Mouse (Mus musculus): ENCODE measurements at regions not wholly inside any gene's neighbourhood (a gene's known extent, or its start where the extent isn't known, plus 50 kb on each side); places are given as distances from the start of the nearest gene placed in this dataset.
A peak's percentile ranks its signal among the peaks of the same experiment; 100 is the strongest.

- DNase-seq, result peak; percentile 57
These were observed 89.7 kb downstream of the Mn1 start for GRCm38 (mm10) chr5:111506821-111507220.

GRCm38 (mm10) chr5:111507332-111507731 lies 90.2 kb downstream of the Mn1 start:
- DNase-seq, result no peak

GRCm38 (mm10) chr5:111509014-111509561 lies 91.9 kb downstream of the Mn1 start:
- DNase-seq, result peak; percentile 69

- DNase-seq, result no peak
These were observed 92.5 kb downstream of the Mn1 start for GRCm38 (mm10) chr5:111509575-111510057.

- no peak for DNase-seq
These were observed 93.2 kb downstream of the Mn1 start for GRCm38 (mm10) chr5:111510183-111510878.

GRCm38 (mm10) chr5:111510879-111511231 lies 93.7 kb downstream of the Mn1 start:
- no peak for DNase-seq

DNA sequence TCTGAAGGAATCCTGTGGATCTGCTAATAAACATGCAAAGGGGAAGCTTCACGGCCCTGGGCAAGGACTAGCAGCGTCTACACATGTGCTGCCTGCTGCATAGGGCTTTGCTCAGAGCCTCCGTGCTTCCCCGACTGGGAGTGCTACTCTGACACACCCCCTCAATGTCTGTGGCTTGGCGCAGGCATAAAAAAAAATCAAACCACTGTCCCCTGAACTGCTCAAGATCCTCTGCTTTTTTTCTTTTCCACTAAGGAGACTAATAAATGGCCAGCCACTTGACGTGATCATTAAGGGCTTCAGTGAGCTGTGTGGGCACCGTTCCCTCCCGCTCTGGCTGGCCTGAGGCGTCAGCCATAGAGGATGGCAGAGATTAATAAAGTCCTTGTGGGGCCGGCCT lies 94.8 kb downstream of the Mn1 start:
- no peak for DNase-seq

DNA sequence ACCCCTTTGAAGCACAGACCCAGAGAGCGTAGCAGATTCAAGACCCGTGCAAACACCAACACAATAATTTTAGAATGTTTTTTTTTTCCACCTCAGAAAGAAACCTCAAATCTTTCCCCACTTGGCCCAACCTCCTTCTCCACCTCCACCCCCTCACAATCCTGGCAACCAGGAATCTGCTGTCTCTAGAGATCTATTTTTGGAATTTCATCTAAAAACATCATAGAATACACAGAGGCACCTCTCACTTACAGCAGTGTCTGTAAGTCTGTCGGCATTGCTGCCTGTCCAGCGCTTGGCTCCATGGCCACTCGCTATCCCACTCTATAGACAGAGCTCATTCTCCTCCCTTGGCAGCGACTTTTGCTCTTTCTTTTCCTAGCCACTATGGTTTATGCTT lies 96.8 kb downstream of the Mn1 start:
- no peak for DNase-seq

DNA sequence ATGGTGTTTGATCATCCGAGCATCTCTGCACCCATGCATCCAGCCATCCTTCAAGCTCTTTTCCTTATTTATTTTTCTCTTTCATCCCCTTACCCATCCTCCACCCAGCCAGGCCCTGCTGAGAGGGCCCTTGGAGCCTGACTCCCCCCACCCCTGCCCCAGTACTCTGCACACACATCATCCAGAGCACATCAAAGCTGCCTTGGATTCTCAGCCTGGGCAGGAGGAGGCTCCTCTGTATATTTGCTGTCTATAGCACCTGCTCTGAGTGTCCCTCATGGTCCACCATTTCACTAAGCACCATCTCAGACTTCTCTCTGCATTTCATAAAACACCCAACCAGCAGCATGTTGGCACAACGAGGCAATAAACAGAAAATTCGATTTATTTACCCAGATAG lies 101.9 kb downstream of the Mn1 start:
- no peak for DNase-seq

GRCm38 (mm10) chr5:111519500-111520041 lies 102.4 kb downstream of the Mn1 start:
- no peak for DNase-seq

DNA sequence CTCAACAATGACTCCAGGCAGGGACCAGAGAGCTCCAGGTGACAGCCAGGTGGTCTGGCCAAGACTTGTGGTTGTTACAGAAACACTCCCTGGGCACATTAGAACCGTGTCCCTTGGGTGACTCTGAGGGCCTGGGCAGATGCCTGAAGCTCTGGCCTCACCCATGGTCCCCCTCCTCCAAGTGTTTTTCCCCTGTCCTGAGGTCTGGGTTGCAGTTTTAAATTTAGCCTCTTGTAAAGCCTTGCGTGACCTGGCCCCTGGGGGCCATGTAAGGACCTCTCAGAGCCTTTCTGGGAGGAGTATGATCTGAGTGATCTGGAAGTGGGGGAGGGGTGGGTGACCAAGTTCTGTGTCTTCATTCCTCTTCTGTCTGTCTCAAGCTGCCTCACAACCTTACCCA lies 104.7 kb downstream of the Mn1 start:
- peak; percentile 71 for DNase-seq

DNA sequence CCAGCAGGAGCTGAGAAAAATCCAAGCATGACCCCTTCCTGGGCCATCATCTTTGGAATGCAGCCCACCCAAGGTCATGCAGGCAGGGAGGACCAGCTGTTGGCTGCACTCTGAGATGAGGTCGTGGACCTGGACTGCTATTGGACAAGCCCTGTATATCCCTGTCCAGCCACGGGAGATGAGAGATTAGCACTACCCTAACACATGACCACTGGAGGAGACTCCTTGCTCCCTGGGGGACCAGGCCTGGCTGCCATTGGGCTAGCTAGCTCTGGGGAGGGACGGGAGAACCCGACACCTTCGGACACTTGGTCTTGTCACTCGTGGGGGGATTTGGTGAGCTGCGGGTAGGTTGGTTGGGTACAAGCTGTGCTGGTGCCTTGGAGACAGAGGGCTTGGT lies 105.4 kb downstream of the Mn1 start:
- DNase-seq, result peak; percentile 94

DNA sequence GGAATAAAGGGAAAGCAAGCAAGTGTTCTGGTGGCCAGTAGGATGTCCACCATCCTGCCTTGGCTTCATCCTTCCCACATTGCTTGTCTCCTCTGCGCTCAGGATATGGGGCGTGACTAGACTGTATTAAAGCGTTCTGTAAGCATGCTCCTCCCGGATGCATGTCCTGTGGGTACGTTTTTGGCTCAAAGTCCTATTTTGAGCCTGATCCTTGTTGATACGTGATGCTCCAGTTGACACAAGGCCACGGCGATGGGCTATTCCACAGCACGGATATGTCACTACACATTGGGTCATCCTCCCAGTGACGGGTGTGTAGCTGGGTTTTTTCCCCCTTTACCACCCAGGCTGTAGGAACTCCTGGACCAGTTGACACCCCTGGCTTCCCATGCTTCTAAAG lies 110.6 kb downstream of the Mn1 start:
- DNase-seq, result no peak

DNA sequence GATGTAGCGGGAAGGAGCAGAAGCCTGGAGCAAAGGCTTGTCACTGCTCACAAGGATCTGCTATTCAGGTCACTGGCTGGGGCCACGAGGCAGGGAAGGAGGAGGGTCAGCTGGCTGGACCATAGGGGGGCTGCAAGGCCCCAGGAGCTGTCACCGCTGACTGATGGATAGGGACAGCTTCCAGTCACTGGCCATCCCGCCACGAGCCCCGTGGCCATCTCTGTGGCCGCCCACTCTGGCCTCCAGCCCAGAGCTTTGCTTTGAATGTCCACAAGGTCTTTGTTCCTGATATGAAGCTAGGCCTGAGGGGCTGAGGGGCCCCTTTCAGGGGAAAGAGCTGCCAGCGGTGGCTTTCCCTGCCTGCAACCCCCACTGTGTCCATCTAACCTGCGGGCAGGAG lies 111.9 kb downstream of the Mn1 start:
- DNase-seq, result no peak

GRCm38 (mm10) chr5:111530628-111531524 lies 113.7 kb downstream of the Mn1 start:
- peak; percentile 86 for DNase-seq

DNA sequence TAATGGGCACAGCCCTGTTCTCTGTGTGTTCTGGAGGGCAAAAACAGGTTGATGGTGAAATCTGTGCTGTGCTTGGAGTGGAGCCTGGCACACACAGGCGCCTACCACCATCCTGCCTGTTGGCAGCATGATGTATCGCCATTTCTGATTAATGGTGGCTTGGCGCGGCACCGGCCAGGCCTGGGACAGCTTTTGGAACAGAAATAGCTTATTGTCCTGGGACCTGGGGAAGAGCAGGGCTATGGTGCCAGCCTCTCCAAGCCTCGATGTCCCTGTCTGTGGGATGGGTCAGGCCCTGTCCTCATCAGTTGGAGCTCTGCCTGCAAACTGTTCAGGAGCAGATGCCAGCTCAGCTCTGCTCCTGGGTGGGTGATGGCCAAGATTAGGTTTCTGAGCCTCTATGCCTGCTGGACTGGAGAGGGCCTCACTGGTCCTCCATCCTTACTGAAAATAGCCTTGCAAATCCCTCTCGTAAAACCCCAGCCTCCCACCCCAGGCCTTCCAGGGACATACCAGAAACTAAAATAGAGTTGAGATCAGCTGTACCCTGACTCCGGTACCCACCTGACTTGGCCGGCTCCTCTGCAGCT lies 115.4 kb downstream of the Mn1 start:
- peak; percentile 86 for DNase-seq

DNA sequence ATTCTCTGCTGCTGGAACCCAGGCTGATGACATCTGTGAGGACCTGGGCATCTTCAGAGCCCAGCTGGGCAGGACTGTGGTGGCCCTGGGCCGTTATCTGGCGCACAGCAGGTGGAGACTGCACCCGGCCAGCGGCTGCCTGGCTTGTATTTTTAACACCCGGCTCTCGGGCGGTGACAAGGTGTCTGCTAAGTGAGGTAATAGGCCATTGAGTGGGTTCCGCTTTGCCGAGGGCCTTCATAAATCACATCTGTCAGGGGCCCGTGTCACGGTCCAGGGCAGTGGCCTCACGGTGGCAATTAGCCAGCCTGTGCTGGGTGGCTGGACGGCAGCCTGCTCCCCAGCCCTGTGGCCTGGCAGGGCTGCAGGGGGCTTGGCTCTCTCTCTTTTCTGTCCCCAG lies 118.8 kb downstream of the Mn1 start:
- DNase-seq, result peak; percentile 84

DNA sequence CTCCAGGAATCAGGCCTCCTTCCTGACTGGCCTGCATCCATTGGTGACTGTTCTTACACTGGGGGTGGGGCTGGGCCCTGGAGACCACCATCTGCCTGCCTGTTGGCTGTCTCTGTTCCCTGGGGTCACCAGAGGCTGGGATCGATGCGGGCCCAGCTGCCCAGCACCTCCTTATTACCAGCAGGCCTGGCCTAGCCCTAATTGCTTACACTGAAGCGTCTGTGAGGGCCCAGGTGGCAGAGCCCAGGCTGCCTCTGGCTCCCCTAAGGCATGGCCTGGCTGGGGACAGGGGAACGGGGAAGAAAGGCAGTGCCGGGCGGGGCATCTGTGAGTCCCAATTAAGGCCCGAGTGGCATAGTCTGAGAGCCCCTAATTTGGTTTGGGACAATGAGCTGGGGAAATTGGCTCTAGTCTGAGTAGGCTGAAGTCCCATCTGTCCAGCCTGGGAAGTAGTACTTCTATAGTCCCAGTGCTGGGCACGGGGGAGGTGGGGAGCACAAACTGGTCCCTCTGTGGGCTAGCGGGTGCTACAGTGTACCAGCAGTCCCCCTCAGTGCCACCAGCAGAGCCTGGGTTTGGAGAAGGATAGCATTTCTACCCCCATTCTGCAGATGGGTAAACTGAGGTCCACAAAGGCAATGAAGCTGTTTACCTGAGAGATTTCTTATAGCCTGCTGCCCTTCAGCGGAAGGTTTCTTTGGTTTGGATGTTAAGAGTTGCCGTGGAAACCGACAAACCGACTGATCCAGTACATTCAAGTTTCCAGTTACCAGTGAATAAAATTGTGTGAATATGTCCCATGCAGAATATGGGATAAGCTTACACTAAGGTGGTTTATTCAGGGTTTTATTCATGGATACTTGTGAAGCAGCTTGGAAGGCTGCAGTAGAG lies 121.6 kb downstream of the Mn1 start:
- no peak for DNase-seq

GRCm38 (mm10) chr5:111540486-111540885 lies 123.3 kb downstream of the Mn1 start:
- no peak for DNase-seq

DNA sequence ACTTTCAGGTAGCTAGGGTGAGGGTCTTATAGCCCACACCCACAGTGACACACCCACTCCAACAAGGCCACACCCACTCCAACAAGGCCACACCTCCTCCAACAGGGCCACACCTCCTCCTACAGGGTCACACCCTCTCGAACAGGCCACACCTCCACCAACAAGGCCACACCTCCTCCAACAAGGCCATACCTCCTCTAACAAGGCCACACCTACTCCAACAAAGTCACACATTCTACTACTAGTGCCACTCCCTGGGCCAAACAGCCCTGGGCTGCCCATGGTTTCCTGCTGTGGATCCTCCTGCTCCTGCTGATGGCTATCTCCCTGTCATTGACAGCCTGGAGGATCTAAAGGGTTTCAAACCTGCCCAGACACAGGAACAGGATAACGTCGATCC lies 124.9 kb downstream of the Mn1 start:
- DNase-seq, result no peak

DNA sequence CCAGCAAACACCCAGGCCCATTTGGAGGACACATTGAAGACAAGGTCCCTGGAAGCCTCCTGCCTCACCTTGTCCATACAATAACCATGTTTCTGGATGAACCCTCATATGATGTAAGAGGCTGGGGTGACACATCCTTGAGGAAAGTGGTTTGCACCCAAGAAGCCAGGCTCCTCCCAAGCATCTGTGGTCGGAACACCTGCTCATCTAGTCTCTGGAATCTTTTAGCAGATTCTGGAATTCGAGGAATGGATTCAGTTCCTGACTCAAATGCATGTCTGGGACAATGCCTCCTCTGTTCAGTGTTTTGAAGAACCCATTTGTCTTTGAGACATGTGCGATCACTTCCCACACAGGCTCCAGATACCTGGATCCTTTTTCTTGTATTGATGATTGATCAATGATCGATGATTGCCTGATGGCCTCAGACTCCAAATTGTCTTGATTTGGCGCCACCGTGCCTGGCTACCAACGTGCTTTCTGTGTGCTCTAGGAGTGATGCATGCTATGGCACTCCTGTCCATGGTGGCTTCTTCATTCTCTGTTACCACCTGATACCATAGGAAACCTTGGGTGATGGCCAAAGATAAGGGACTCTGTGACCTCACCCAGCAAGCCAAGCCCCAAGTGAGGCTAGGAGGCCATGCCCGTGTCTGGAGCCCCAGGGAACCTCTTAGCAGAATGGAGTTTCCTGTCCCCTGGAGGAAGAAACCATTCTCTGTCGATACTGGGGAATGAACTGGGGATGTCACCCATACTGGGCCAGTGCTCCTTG lies 126.7 kb downstream of the Mn1 start:
- no peak for DNase-seq
